Mouse (Mus musculus) neural tube, embryonic 14.5 days (tissue): ENCODE data around the gene Rbm25. TPM values are rescaled to one million over a fixed set of nuclear protein-coding genes. Genes with fewer than 3 reads are reported as not detected.
A peak's percentile ranks its signal among the peaks of the same experiment; 100 is the strongest.
"Not testable (repeated sequence)": the region's sequence is repeated elsewhere in the genome, so short reads cannot be mapped to it uniquely, and the experiment has no call there.

ENCODE experiments used
- ATAC-seq: fragments of 200-750 bp; cut with Nextera tagmentation; 2 replicates; pipeline ENCODE4 v1.8.0; 2017; ENCODE audit warnings: low read depth, mild to moderate bottlenecking, moderate TSS enrichment, moderate library complexity
- H3K27ac ChIP-seq: fragments of 300-500 bp; sonication (generic); 2 replicates; pipeline ENCODE4 v1.5.1; 2014; ENCODE audit warnings: low read depth, mild to moderate bottlenecking, control low read depth, low read length, moderate library complexity, mixed read lengths
- H3K27me3 ChIP-seq: fragments of 300-500 bp; sonication (generic); 2 replicates; pipeline ENCODE4 v1.6.1; 2014; ENCODE audit warnings: low read length; ENCODE audit not compliant: control insufficient read depth, insufficient read depth
- H3K36me3 ChIP-seq: fragments of 300-500 bp; sonication (generic); 2 replicates; pipeline ENCODE4 v1.6.1; 2014; ENCODE audit warnings: low read length, mixed read lengths; ENCODE audit not compliant: control insufficient read depth, insufficient read depth
- H3K4me1 ChIP-seq: fragments of 300-500 bp; sonication (generic); 2 replicates; pipeline ENCODE4 v1.6.1; 2014; ENCODE audit warnings: low read length; ENCODE audit not compliant: control insufficient read depth, insufficient read depth
- H3K4me2 ChIP-seq: fragments of 300-500 bp; sonication (generic); 2 replicates; pipeline ENCODE4 v1.6.1; 2014; ENCODE audit warnings: mild to moderate bottlenecking, low read depth, low read length, control low read depth
- H3K4me3 ChIP-seq: fragments of 300-500 bp; sonication (generic); 2 replicates; pipeline ENCODE4 v1.5.1; 2014; ENCODE audit warnings: low read depth, low read length, control low read depth, mixed read lengths
- H3K9ac ChIP-seq: fragments of 300-500 bp; sonication (generic); replicated peaks from 2 replicates; pipeline ENCODE4 v1.6.1; 2014; ENCODE audit warnings: low read depth, mild to moderate bottlenecking, control low read depth, low read length, mixed read lengths
- H3K9me3 ChIP-seq: fragments of 300-500 bp; sonication (generic); 2 replicates; pipeline ENCODE4 v1.6.1; 2016; ENCODE audit warnings: low read length; ENCODE audit not compliant: control insufficient read depth
- WGBS: fragments of 180-500 bp; shearing (Covaris S2); extraction: QIAGEN DNeasy Blood & Tissue Kit; methylation state at CpG from one replicate; pipeline ENCODE4 v1.1.7; 2014; 5-methylcytosine and 5-hydroxymethylcytosine counted together
- polyA plus RNA-seq: library from polyadenylated mRNA; unstranded; fragments of >200 nt; fragmentation: Nextera tagmentation; extraction: Ambion mirVana; gene quantifications from 2 replicates; pipeline ENCODE4 v1.2.1, GENCODE M21; 2014

The Rbm25 gene
- 239 and 242 TPM in 2 replicates for polyA plus RNA-seq

GRCm38 (mm10) chr12:83630936-83631335, at the start of gene Rbm25:
Gene Rbm25 (plus strand): TSS chr12:83631236.
- Histone ChIP-seq H3K4me1 (peaks cover 11% of the 10 kb centered on the region), H3K9ac (peak within 1 kb of the TSS; percentile 98), H3K4me3 (peak within 1 kb of the TSS; percentile 90), H3K27ac (peak within 1 kb of the TSS; percentile 93), H3K4me2 (peak within 1 kb of the TSS; percentile 81)
- H3K36me3 ChIP-seq, ATAC-seq, H3K9me3 ChIP-seq, H3K27me3 ChIP-seq: not testable (repeated sequence)
- WGBS, result no CpG with 5 or more reads among the region's 5 CpGs

- WGBS, result 61% methylated on average over 4 of the region's 4 CpGs
- Histone ChIP-seq H3K9ac (no peak overlapping the region), H3K36me3 (peaks cover 11% of the 10 kb centered on the region; the same call in 1 of the 2 replicates), H3K4me2 (no peak overlapping the region), H3K4me3 (no peak overlapping the region), H3K27me3 (no peaks in the 10 kb centered on the region), H3K4me1 (0 out of 2 replicates have a peak, but pooled peaks cover 4% of the 10 kb centered on the region), H3K27ac (no peak overlapping the region), H3K9me3 (no peaks in the 10 kb centered on the region)
- ATAC-seq, result no peak
Measured at GRCm38 (mm10) chr12:83582106-83582505, 48.9 kb upstream of the Rbm25 start.

- H3K4me1 ChIP-seq, result 0 out of 2 replicates have a peak, but pooled peaks cover 4% of the 10 kb centered on the region
- H3K27me3 ChIP-seq, result no peaks in the 10 kb centered on the region
- H3K9me3 ChIP-seq, result no peaks in the 10 kb centered on the region
- no peak for ATAC-seq
- peaks cover 10% of the 10 kb centered on the region; the same call in 1 of the 2 replicates for H3K36me3 ChIP-seq
- H3K9ac ChIP-seq, result no peak overlapping the region
- no peak overlapping the region for H3K27ac ChIP-seq
- no peak overlapping the region for H3K4me3 ChIP-seq
- 74% methylated on average over 4 of the region's 4 CpGs for WGBS
- H3K4me2 ChIP-seq, result no peak overlapping the region
Measured at GRCm38 (mm10) chr12:83582747-83583146, 48.3 kb upstream of the Rbm25 start.

- no peak overlapping the region for H3K4me2 ChIP-seq
- H3K9ac ChIP-seq, result no peak overlapping the region
- no peaks in the 10 kb centered on the region for H3K4me1 ChIP-seq
- H3K27ac ChIP-seq, result no peak overlapping the region
- WGBS, result 97% methylated on average over 5 of the region's 5 CpGs
- H3K9me3 ChIP-seq, result no peaks in the 10 kb centered on the region
- no peaks in the 10 kb centered on the region for H3K27me3 ChIP-seq
- no peak for ATAC-seq
- no peak overlapping the region for H3K4me3 ChIP-seq
- peaks cover 22% of the 10 kb centered on the region for H3K36me3 ChIP-seq
Measured at GRCm38 (mm10) chr12:83586628-83587027, 44.4 kb upstream of the Rbm25 start.

- Histone ChIP-seq H3K4me1 (peaks cover 19% of the 10 kb centered on the region), H3K27ac (no peak overlapping the region), H3K36me3 (peaks cover 38% of the 10 kb centered on the region), H3K9me3 (no peaks in the 10 kb centered on the region), H3K9ac (no peak overlapping the region), H3K27me3 (no peaks in the 10 kb centered on the region), H3K4me3 (no peak overlapping the region), H3K4me2 (no peak overlapping the region)
- WGBS, result 90% methylated on average over 8 of the region's 8 CpGs
- no peak for ATAC-seq
Measured at GRCm38 (mm10) chr12:83591754-83592501, 39.1 kb upstream of the Rbm25 start.

- Histone ChIP-seq H3K4me1 (peaks cover 19% of the 10 kb centered on the region), H3K36me3 (peaks cover 34% of the 10 kb centered on the region), H3K27me3 (no peaks in the 10 kb centered on the region), H3K9ac (no peak overlapping the region), H3K27ac (no peak overlapping the region), H3K9me3 (no peaks in the 10 kb centered on the region), H3K4me2 (no peak overlapping the region), H3K4me3 (no peak overlapping the region)
- ATAC-seq, result no peak
- WGBS, result 94% methylated on average over 9 of the region's 9 CpGs
Measured at GRCm38 (mm10) chr12:83594454-83595040, 36.5 kb upstream of the Rbm25 start.

GRCm38 (mm10) chr12:83596191-83596954, 34.7 kb upstream of the Rbm25 start:
- H3K4me1 ChIP-seq, result peaks cover 19% of the 10 kb centered on the region
- no peaks in the 10 kb centered on the region for H3K9me3 ChIP-seq
- H3K27me3 ChIP-seq, result no peaks in the 10 kb centered on the region
- ATAC-seq, result no peak; the same call in none of the 2 replicates
- WGBS, result 5% methylated on average over 20 of the region's 20 CpGs
- peak overlapping the region; percentile 92 for H3K27ac ChIP-seq
- H3K4me2 ChIP-seq, result peak overlapping the region; percentile 82
- H3K4me3 ChIP-seq, result peak overlapping the region; percentile 93
- H3K36me3 ChIP-seq, result peaks cover 24% of the 10 kb centered on the region
- H3K9ac ChIP-seq, result peak overlapping the region; percentile 96

GRCm38 (mm10) chr12:83597025-83597501, 34.0 kb upstream of the Rbm25 start, which contains the start of gene Zfyve1:
Gene Zfyve1 (minus strand): TSS chr12:83597222.
- Histone ChIP-seq H3K4me1 (peaks cover 19% of the 10 kb centered on the region), H3K9me3 (no peaks in the 10 kb centered on the region), H3K4me2 (peak within 1 kb of the TSS; percentile 82), H3K36me3 (peaks cover 21% of the 10 kb centered on the region; the same call in 1 of the 2 replicates), H3K4me3 (peak within 1 kb of the TSS; percentile 93), H3K27me3 (no peaks in the 10 kb centered on the region), H3K9ac (peak within 1 kb of the TSS; percentile 96), H3K27ac (peak within 1 kb of the TSS; percentile 92)
- under 1% methylated on average over 28 of the region's 28 CpGs for WGBS
- peak; percentile 99 for ATAC-seq
